Mouse (Mus musculus): ENCODE data around the gene Tead2. TPM values are rescaled to one million over a fixed set of nuclear protein-coding genes. Genes with fewer than 3 reads are reported as not detected.
A peak's percentile ranks its signal among the peaks of the same experiment; 100 is the strongest.

The Tead2 gene
- polyA plus RNA-seq, 1 experiment from 2014 or later = 54.2 TPM

DNA sequence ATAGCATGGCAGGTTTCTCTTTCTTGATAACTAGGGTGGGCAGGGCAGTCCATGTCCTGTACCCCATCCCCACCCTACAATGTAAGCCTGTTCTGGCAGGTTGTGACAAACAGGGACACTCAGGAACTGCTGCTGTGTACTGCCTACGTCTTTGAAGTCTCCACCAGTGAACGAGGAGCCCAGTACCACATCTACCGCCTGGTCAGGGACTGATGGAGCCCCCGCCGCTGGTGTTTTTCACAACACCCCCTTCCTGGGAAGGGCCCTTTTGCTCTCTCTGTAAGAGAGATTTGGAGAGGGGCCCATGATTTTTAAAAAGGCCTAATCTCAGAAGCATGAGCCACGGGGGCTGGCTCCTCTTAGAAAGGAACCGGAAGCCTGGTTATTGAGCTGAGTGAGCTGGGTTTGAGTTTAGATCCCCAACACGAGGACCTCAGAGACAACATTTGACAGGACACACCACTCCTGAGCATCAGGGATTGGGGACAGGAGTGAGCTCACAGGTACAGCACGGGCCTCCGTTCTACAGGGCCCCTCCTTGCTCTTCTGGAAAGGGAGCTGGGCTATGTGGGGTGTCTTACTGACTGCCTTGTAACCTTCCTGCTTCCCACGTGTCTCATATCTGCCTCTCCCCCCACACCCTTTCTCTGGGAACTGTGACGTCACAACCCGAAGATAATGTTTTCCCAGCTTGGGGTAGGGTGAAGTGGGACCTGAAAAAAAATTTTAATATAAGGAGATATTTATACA is 17.3 kb downstream of the Tead2 start:
- no peak overlapping the region for H3K9ac ChIP-seq
- H3K36me3 ChIP-seq = no peaks in the 10 kb centered on the region
- no peak for ATAC-seq (ENCODE audit: low FRiP score, low read depth)
- H3K27ac ChIP-seq (replicated peaks) = no peak overlapping the region
- peaks cover 21% of the 10 kb centered on the region for H3K4me1 ChIP-seq (replicated peaks)
- H3K9me3 ChIP-seq = no peaks in the 10 kb centered on the region
- H3K4me2 ChIP-seq = no peak overlapping the region
- no peak overlapping the region for H3K4me3 ChIP-seq
- H3K27me3 ChIP-seq = peaks cover 17% of the 10 kb centered on the region
- WGBS = 72% methylated on average over 13 of the region's 13 CpGs

DNA sequence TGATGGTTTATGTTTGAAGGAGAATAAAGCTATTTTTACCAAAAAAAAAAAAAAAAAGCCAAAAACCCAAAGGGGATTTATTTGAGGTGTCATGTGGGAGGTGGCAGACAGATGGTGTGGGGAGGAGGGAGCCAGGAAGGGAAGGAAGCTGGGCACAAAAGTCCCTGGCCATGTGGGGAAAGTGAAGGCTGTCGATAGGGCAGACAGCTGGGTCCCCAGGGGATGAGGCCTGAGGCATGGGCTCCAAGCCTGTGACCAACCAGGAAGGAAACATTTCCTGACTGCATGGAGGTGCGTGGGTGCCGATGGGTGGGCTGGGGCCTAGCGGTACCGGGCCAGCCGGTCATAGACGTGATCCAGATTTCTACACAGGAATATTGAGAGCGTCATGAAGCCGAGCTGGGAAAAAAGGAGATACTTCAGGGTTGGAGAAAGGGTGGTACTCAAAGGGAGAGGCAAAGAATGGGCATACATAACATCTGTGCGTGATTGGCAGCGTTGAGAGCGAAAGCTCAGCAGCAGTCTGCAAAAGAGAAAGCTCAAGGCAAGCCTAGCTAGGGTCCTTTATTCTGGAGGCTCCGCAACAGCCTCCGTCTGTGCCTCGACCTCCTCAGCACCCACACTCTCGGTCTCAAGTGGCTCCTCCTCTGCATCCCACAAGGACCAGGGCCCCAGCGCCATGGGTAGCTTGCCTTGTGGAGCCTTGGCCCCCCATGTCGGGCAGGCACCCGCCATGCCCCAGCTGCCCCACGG is 18.2 kb downstream of the Tead2 start:
- no peak overlapping the region for H3K9ac ChIP-seq
- WGBS = 22% methylated on average over 20 of the region's 20 CpGs
- H3K4me2 ChIP-seq = peak overlapping the region; percentile 31
- peaks cover 21% of the 10 kb centered on the region for H3K4me1 ChIP-seq (replicated peaks)
- H3K27ac ChIP-seq (replicated peaks) = no peak overlapping the region
- no peaks in the 10 kb centered on the region for H3K9me3 ChIP-seq
- H3K36me3 ChIP-seq = no peaks in the 10 kb centered on the region
- no peak overlapping the region for H3K4me3 ChIP-seq
- no peak for ATAC-seq (ENCODE audit: low FRiP score, low read depth)
- peaks cover 22% of the 10 kb centered on the region for H3K27me3 ChIP-seq

DNA sequence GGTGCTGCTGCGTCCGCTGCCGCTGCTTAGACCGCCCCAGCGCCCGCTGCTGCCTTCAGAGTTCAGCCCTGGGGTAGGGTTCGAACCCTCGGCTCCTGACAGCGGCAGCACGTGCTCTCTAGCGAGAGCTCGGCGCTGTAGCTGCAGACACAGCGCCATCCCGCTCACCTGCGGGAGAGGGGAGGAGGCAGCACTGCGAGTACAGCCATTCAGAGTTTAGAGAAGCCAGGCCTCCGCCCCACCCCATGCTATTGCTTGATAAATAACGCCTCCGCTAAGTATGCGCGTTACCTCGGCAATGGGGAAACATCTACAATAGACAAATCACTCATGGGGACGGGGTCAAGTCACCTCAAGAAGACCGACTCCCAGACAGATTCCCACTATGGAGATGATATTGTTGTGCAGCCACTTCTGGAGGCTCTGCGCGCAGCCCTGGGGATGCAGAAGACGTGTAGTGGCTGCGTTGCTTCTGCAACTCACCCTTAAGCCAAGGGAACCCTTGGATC is 18.8 kb downstream of the Tead2 start:
- peak overlapping the region; percentile 39 for H3K4me2 ChIP-seq
- no peak overlapping the region for H3K27ac ChIP-seq (replicated peaks)
- peaks cover 21% of the 10 kb centered on the region for H3K4me1 ChIP-seq (replicated peaks)
- H3K9ac ChIP-seq = no peak overlapping the region
- WGBS = 11% methylated on average over 29 of the region's 29 CpGs
- H3K27me3 ChIP-seq = peaks cover 27% of the 10 kb centered on the region
- H3K9me3 ChIP-seq = no peaks in the 10 kb centered on the region
- ATAC-seq (ENCODE audit: low FRiP score, low read depth) = no peak
- no peaks in the 10 kb centered on the region for H3K36me3 ChIP-seq
- no peak overlapping the region for H3K4me3 ChIP-seq

DNA sequence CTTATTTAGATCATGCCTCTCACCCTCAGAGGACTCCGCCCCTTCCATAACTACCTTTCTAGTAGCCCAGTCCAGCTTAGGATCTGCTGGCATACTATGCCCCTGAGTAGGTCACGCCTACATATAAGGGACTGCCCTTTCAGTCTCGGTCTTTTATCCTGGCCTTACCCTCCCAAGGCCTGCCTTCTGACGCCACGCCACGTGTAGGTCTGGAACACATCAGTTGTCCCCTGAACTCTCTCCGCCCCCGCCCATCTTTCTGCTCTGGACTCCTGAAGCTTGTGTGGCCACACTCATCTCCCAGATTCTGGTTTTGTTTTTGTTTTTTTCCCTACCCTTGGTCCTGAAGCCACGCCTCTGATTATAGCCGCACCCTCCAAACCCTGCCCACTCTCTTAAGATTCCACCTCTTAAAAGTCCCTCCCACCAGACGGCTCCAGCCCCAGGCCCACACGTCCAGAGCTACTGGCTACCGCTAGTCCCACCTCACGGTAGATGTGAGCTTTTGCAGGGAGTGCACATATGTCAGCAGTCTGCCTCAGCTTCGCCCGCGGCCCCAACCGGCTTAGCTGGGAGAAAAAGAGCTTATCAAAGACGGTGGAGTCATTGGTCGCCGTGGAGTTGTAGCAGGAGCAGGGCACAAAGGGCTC is 19.5 kb downstream of the Tead2 start:
- peak overlapping the region; percentile 39 for H3K4me2 ChIP-seq
- no peaks in the 10 kb centered on the region for H3K36me3 ChIP-seq
- peak; percentile 79 for ATAC-seq (ENCODE audit: low FRiP score, low read depth)
- no peak overlapping the region for H3K27ac ChIP-seq (replicated peaks)
- H3K4me1 ChIP-seq (replicated peaks) = peaks cover 21% of the 10 kb centered on the region
- no peak overlapping the region for H3K9ac ChIP-seq
- 11% methylated on average over 21 of the region's 21 CpGs for WGBS
- no peaks in the 10 kb centered on the region for H3K9me3 ChIP-seq
- 0 out of 2 replicates have a peak overlapping the region, but pooled peaks have one; percentile 2 for H3K4me3 ChIP-seq
- H3K27me3 ChIP-seq = peaks cover 27% of the 10 kb centered on the region

DNA sequence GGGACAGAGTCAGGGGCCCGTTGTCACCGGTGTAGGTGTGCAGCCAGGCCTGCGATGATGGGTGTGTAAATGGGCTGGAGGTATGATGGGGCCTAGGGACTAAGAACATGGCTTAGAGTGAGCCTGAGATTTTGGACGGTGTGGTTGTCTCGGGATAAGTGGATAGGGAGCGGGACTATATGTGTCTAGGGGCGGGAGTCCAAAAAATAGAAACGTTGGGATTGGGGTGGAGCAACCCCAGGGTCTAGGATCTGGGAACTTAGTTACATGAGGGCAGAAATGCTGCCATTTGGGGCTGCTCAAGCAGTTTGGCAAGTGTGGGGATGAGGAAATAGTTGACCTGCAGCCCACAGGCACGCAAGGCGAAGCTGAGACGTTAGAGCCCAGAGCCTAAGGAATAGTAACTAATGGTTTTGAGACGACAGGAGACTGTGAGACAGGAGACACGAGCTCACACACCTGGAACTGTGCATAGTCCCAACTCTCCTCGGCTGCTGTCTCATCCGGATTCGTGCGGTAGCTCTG is 20.2 kb downstream of the Tead2 start:
- WGBS = 35% methylated on average over 17 of the region's 17 CpGs
- Histone ChIP-seq H3K9ac (no peak overlapping the region), H3K27ac (replicated peaks) (no peak overlapping the region)

DNA sequence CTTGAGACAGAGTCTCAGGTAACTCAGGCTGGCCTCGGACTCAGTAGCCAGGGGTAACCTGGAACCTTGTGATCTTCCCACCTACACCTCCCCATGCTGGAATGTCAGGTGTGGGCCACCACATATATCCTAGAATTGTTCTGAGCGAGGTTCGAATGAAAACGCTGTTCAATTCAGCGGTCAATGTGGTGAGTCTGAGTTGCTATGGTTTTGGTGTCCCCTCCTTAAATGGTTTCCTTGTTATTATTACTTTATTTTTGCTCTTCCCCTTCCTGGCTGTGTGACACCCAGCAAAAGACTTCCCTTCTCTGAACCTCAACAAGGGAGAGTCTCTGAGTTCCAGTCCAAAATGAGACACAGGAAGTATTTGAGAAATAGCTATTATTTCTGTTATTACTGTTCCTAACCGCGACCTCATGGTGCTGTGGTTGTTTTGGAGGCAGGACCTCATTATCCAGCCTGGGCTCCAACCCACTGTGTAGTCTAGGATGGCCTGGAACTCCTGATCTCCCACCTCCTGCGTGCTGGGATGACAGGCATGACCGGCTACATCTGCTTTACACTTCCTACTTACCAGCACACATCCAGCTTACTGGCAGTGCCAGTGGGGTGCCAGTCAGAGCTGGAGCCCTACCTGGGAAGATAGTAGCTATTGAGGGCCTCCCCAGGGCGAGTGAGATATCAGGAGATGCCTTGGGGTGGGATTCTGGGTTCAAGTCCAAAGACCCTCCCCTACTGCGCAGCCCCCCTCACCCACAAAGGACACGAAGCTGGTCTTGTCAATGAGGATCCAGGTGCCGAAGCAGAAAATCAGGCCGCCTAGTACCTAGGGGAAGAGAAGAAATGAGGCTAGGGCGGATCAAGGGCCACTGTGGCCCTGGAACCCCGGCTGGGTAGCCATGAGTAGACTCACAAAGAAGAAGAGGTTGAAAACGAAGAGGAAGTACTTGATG is 22.5 kb downstream of the Tead2 start:
- H3K27me3 ChIP-seq = peaks cover 27% of the 10 kb centered on the region

More for the DNA sequence above, 20.2 kb downstream of the Tead2 start:
- no peaks in the 10 kb centered on the region for H3K36me3 ChIP-seq
- 0 out of 2 replicates have a peak overlapping the region, but pooled peaks have one; percentile 2 for H3K4me3 ChIP-seq
- no peaks in the 10 kb centered on the region for H3K9me3 ChIP-seq
- ATAC-seq (ENCODE audit: low FRiP score, low read depth) = peak; percentile 6; the same call in 1 of the 2 replicates
- H3K27me3 ChIP-seq = peaks cover 27% of the 10 kb centered on the region
- H3K4me1 ChIP-seq (replicated peaks) = peaks cover 24% of the 10 kb centered on the region
- peak overlapping the region; percentile 39 for H3K4me2 ChIP-seq

DNA sequence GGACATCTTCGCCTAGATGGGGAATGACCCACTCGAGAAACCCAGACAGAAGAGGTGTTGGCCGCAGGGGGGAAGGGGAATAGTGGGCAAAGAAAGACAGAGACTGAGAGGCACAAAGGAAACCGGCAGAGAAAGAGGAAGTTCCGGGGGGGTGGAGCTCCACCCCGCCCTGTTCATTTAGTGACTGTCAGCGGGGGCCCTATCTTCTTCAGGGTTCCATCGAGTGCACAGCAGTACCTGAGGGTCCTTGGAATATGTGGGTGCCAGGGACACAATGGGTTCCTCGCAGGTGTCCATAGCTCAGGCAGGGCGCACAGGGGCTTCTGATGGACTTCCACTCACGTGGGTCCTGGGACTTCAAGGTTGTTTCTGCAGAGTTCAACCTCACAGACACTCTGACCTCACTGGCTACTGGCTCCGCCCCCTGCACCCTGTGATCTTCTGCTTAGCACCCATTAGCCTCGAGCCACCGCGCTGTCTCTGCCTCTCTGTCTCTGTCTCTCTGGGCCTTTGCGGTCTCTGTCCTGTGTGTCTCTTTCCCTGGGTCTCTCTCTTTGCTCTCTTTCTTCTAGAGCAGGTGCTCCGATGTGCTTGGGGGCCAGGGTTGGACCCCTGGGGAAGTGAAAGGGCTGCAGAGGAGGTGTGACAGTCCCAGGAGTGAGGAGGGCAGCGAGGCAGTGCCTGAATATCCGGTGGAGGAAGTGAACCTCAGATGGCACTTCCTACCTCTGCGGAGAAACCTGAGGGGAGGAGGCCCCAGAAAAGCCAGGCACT is 23.4 kb downstream of the Tead2 start, which contains the start of gene Cd37:
Cd37 (minus strand) TSS at position 393 of the 774 bp plus-strand sequence.
- H3K4me3 ChIP-seq = no peak within 1 kb of the TSS
- WGBS = 41% methylated on average over 20 of the region's 20 CpGs
- peaks cover 27% of the 10 kb centered on the region for H3K27me3 ChIP-seq
- H3K4me1 ChIP-seq (replicated peaks) = peaks cover 27% of the 10 kb centered on the region
- no peak within 1 kb of the TSS for H3K9ac ChIP-seq
- ATAC-seq (ENCODE audit: low FRiP score, low read depth) = no peak
- H3K4me2 ChIP-seq = no peak within 1 kb of the TSS
- no peak within 1 kb of the TSS for H3K27ac ChIP-seq (replicated peaks)
- H3K9me3 ChIP-seq = no peaks in the 10 kb centered on the region
- no peaks in the 10 kb centered on the region for H3K36me3 ChIP-seq

More for the DNA sequence above, 22.5 kb downstream of the Tead2 start:
- WGBS = 78% methylated on average over 17 of the region's 17 CpGs
- H3K36me3 ChIP-seq = no peaks in the 10 kb centered on the region
- no peak overlapping the region for H3K9ac ChIP-seq
- H3K4me1 ChIP-seq (replicated peaks) = peaks cover 30% of the 10 kb centered on the region
- no peak overlapping the region for H3K4me3 ChIP-seq
- ATAC-seq (ENCODE audit: low FRiP score, low read depth) = no peak
- no peaks in the 10 kb centered on the region for H3K9me3 ChIP-seq
- H3K27ac ChIP-seq (replicated peaks) = no peak overlapping the region
- H3K4me2 ChIP-seq = no peak overlapping the region

DNA sequence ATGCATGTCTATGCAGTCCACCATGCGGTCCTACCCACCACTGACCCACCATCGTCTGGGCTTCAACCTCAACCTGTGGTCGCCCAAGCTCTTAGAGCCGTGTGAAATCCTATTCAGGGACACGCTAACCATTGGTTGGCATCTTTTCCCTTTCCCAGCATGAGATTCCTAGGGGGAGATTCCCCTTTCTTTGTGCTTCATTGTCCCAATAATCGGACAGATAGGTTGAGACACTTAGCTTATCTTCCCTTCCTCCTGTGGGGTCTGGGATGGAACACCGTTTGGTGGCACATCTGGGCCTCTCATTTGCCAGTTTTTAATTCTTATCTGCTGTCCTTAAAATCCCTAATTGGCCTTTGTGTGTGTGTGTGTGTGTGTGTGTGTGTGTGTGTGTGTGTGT is 24.6 kb downstream of the Tead2 start:
- H3K27me3 ChIP-seq = peaks cover 17% of the 10 kb centered on the region; the same call in 1 of the 2 replicates
- H3K4me2 ChIP-seq = peak overlapping the region; percentile 61; the same call in 1 of the 2 replicates

DNA sequence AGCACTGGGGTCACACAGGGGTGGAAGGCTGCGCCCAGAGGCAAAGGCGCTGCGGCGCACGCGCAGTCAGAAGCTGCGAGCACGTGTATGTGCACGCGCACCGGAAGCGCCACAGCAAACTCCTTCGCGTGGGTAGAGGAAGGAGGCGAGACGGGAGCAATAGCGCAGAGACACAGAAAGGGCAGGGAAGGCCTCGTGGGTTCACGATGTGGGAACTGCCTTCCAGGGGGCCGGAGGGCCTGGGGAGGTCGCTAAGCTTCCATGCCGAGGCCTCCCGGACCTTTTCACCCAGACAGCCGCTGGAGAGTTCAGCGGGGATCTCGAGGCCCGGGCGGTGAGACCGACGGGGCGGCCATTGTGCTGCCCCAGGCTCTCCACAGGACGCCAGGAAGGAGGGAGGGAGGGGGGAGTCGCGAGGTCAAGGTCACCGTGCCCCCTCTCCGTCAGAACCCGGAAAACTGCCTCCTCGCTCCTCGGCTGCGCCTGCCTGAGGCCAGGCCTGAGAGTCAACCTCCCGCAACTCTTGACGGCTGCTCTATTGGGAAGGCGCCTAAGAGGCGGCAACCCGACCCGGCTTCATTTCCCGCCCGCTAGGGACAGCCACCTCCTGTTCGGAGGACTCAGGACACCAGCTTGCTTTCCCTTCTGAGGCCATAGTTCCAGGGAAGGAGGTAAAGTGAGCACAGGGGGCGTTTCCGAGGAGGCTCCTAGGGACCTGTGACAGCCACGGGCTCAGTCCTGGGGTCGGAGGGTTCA is 25.3 kb downstream of the Tead2 start, which contains the start of gene Slc6a16:
Slc6a16 (plus strand) TSS at position 453 of the 756 bp plus-strand sequence.
- H3K27me3 ChIP-seq = peaks cover 12% of the 10 kb centered on the region; the same call in 1 of the 2 replicates
- H3K9ac ChIP-seq = no peak within 1 kb of the TSS
- H3K4me2 ChIP-seq = peak within 1 kb of the TSS; percentile 61
- H3K4me3 ChIP-seq = peak within 1 kb of the TSS; percentile 36
- H3K27ac ChIP-seq (replicated peaks) = no peak within 1 kb of the TSS
- 10% methylated on average over 51 of the region's 53 CpGs for WGBS
- H3K9me3 ChIP-seq = no peaks in the 10 kb centered on the region
- H3K4me1 ChIP-seq (replicated peaks) = peaks cover 10% of the 10 kb centered on the region
- no peaks in the 10 kb centered on the region for H3K36me3 ChIP-seq
- ATAC-seq (ENCODE audit: low FRiP score, low read depth) = peak; percentile 65; the same call in 1 of the 2 replicates

More for the DNA sequence above, 24.6 kb downstream of the Tead2 start:
- Histone ChIP-seq H3K4me3 (no peak overlapping the region), H3K36me3 (no peaks in the 10 kb centered on the region), H3K4me1 (replicated peaks) (peaks cover 15% of the 10 kb centered on the region), H3K27ac (replicated peaks) (no peak overlapping the region), H3K9me3 (no peaks in the 10 kb centered on the region), H3K9ac (no peak overlapping the region)
- ATAC-seq (ENCODE audit: low FRiP score, low read depth) = no peak
- WGBS = 75% methylated on average over 7 of the region's 7 CpGs

DNA sequence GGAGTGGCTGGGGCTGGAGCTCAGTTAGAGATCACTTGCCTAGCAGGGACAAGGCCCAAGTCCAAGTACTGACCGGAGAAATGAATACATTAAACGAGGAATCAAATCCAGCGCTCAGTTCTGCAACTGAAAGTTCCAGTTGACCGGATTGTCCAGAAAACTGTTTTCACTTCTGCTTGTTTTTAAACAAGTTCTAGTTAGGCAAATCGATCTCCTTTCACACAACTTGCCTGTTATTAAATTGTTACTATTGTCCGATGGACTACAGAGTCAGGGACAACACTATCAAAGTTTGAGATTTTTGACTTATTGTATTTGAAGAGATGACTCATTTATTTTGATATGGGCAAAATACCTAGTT is 25.8 kb downstream of the Tead2 start:
- peaks cover 9% of the 10 kb centered on the region; the same call in 1 of the 2 replicates for H3K27me3 ChIP-seq
- H3K9ac ChIP-seq = no peak overlapping the region
- H3K4me2 ChIP-seq = peak overlapping the region; percentile 61
- H3K36me3 ChIP-seq = no peaks in the 10 kb centered on the region
- WGBS = 76% methylated on average over 6 of the region's 6 CpGs
- no peak overlapping the region for H3K27ac ChIP-seq (replicated peaks)
- no peaks in the 10 kb centered on the region for H3K9me3 ChIP-seq
- ATAC-seq (ENCODE audit: low FRiP score, low read depth) = no peak
- peaks cover 10% of the 10 kb centered on the region for H3K4me1 ChIP-seq (replicated peaks)
- peak overlapping the region; percentile 36 for H3K4me3 ChIP-seq
